Mouse (Mus musculus) hindbrain, postnatal 0 days (tissue): ENCODE results near the gene Rinl. TPM values are rescaled to one million over a fixed set of nuclear protein-coding genes. Genes with fewer than 3 reads are reported as not detected.

ENCODE experiments used
- ATAC-seq: fragments of 200-750 bp; cut with Nextera tagmentation; 2 replicates; pipeline ENCODE4 v1.8.0; 2017; ENCODE audit warnings: mild to moderate bottlenecking, moderate TSS enrichment, moderate library complexity
- DNase-seq: peaks from one replicate; pipeline ENCODE4 v3.0.0-alpha.2; 2015; ENCODE audit warnings: low spot score
- H3K27ac ChIP-seq: fragments of 300-500 bp; sonication (generic); 2 replicates; pipeline ENCODE4 v1.5.1; 2014; ENCODE audit warnings: mild to moderate bottlenecking
- H3K27me3 ChIP-seq: fragments of 300-500 bp; sonication (generic); 2 replicates; pipeline ENCODE4 v1.6.1; 2014; ENCODE audit warnings: low read length, mixed read lengths; ENCODE audit not compliant: insufficient read depth
- H3K36me3 ChIP-seq: fragments of 300-500 bp; sonication (generic); 2 replicates; pipeline ENCODE4 v1.6.1; 2014; ENCODE audit warnings: low read length, mixed read lengths; ENCODE audit not compliant: insufficient read depth
- H3K4me1 ChIP-seq: fragments of 300-500 bp; sonication (generic); 2 replicates; pipeline ENCODE4 v1.6.1; 2014; ENCODE audit warnings: antibody characterized with exemption, low read length, mixed read lengths; ENCODE audit not compliant: insufficient read depth
- H3K4me2 ChIP-seq: fragments of 300-500 bp; sonication (generic); 2 replicates; pipeline ENCODE4 v1.6.1; 2014; ENCODE audit warnings: low read depth, mild to moderate bottlenecking, low read length, moderate library complexity, mixed read lengths
- H3K4me3 ChIP-seq: fragments of 300-500 bp; sonication (generic); 2 replicates; pipeline ENCODE4 v1.5.1; 2014; ENCODE audit warnings: low read length
- H3K9ac ChIP-seq: fragments of 300-500 bp; sonication (generic); replicated peaks from 2 replicates; pipeline ENCODE4 v1.6.1; 2014; ENCODE audit warnings: mild to moderate bottlenecking, low read length, moderate library complexity, mixed read lengths
- H3K9me3 ChIP-seq: fragments of 300-500 bp; sonication (generic); 2 replicates; pipeline ENCODE4 v1.6.1; 2016; ENCODE audit warnings: low read length, mixed read lengths
- CTCF ChIP-seq: IDR thresholded peaks from 2 replicates; pipeline ENCODE4 v1.5.1; 2016; ENCODE audit warnings: antibody characterized with exemption, control low read depth, low read depth
- WGBS: fragments of 180-500 bp; shearing (Covaris S2); extraction: QIAGEN DNeasy Blood & Tissue Kit; methylation state at CpG from one replicate; pipeline ENCODE4 v1.1.7; 2014; 5-methylcytosine and 5-hydroxymethylcytosine counted together
- polyA plus RNA-seq: library from polyadenylated mRNA; unstranded; fragments of >200 nt; fragmentation: Nextera tagmentation; extraction: Ambion mirVana; gene quantifications from 2 replicates; pipeline ENCODE4 v1.2.1, GENCODE M21; 2015
- total RNA-seq: library from RNA; depleted of rRNA; stranded (reverse); fragments of >200 nt; gene quantifications from 2 replicates; pipeline ENCODE4 v1.2.3, GENCODE M21; 2014

Gene Rinl
- total and polyA plus RNA-seq, 2 experiments from 2014 or later = 1.2 to 1.4 TPM

DNA sequence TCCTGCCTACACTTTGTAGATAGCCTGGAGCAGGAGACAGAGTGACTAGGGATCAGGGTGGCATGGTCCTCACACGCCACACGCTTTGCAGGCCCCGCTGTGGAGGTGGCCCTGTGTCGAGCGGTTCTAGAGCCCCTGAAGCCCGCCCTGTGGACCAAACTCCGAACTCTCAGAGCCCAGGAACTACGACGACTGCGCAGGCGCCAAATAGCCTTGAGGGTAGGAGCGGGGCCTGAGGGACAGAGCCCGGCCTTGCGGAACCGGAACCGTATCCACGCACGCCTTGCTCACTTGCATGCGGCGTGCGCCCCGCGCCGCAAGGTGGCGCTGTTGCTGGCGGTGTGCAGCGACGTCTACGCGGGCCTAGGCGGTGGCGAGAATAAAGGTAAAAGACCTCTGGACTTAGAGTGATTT, 7.8 kb downstream of the Rinl start:
- no peaks in the 10 kb centered on the region for H3K36me3 ChIP-seq
- 12% methylated on average over 32 of the region's 32 CpGs for WGBS
- ATAC-seq = peak; percentile 80
- TF ChIP-seq CTCF = peak; percentile 98
- DNase-seq = peak; percentile 86
- H3K9me3 ChIP-seq = no peaks in the 10 kb centered on the region
- H3K27me3 ChIP-seq = no peaks in the 10 kb centered on the region
- H3K27ac ChIP-seq = no peak overlapping the region
- H3K4me2 ChIP-seq = peak overlapping the region; percentile 30
- peak overlapping the region; percentile 17 for H3K4me3 ChIP-seq
- H3K4me1 ChIP-seq = no peaks in the 10 kb centered on the region
- H3K9ac ChIP-seq = no peak overlapping the region

DNA sequence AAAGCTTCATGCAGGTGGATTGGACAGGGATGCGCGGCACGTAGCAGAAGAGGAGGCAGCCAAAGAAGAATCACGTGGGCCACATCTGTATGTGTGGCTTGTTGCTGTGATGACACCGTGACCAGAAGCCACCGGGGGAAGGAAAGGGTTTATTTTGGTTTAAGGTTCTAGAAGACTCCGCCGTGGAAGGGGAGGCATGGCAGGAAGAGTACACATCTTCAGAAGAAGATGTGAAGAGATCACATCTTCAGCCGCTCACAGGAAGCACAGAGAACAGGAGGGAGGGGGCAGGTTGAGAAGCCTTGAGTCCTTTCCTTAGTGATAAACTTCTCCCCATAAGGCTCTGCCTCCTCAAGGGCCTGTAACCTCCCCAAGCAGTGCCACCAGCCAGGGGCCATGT, 11.2 kb downstream of the Rinl start:
- H3K9me3 ChIP-seq = no peaks in the 10 kb centered on the region
- no peak overlapping the region for H3K27ac ChIP-seq
- no peak for TF ChIP-seq CTCF
- H3K9ac ChIP-seq = no peak overlapping the region
- DNase-seq = no peak
- WGBS = 91% methylated on average over 9 of the region's 9 CpGs
- no peak overlapping the region for H3K4me2 ChIP-seq
- no peaks in the 10 kb centered on the region for H3K36me3 ChIP-seq
- ATAC-seq = no peak
- H3K4me1 ChIP-seq = no peaks in the 10 kb centered on the region
- H3K4me3 ChIP-seq = no peak overlapping the region
- no peaks in the 10 kb centered on the region for H3K27me3 ChIP-seq

DNA sequence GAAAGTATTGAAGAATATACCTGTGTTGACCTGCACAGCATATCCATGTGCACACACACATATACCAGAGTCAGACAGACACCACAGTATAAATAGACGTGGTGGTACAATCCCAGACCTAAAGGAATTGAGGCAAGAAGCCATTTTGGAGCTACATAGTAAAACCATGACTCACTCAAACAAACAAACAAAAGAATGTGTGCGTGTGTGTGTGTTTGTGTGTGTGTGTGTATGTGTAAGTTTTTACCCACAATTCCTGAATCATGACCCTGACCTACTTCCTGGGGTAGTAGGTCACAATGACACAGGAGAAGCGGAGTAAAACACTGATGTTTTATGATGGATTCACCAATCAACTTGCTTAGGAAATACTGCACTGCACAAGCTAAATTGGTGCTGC, 12.7 kb downstream of the Rinl start:
- Histone ChIP-seq H3K9ac (no peak overlapping the region), H3K27me3 (no peaks in the 10 kb centered on the region), H3K4me3 (no peak overlapping the region), H3K4me1 (no peaks in the 10 kb centered on the region), H3K9me3 (no peaks in the 10 kb centered on the region), H3K36me3 (no peaks in the 10 kb centered on the region), H3K27ac (no peak overlapping the region), H3K4me2 (no peak overlapping the region)
- no peak for DNase-seq
- TF ChIP-seq CTCF = no peak
- no peak for ATAC-seq
- 81% methylated on average over 3 of the region's 3 CpGs for WGBS

DNA sequence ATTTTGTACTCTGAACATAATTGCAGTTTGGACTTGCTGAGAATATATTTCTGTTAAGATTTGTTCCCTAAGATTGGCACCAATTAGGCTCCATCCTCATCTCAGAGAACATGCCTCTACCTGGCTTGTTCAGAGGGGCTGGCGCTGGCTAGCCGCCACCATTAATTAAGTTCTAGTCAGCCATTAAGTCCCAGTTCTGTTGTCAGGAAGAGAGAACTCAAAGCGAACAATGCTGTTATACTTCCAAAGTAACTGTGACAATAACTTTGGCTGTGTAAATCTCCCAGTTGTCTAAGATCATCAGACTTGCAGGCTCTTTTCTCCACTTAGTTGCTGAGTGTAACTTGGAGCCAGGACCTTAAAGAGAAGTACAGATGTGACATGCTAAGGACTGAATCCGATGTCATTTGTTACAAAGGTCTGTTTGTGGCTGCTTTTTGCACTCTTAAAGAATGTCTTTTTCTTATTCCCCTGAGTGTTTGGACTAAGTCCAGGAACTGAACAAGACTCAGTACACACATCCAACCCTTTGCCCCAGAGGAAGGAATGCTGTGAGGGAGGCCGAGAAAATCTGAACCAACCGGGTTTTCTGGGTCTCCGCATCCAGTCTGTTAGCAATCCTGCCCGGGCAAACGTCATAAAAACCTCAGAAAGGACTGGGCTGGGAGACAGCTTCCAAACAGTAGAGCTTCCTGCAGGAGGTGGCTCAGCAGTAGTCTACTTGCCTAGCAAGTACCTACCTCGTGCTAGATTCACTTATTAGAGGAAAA, 13.3 kb downstream of the Rinl start:
- no peak overlapping the region for H3K4me2 ChIP-seq
- peak; percentile 57 for DNase-seq
- TF ChIP-seq CTCF = 0 out of 2 replicates have a peak, but pooled peaks have one; percentile 10
- H3K9ac ChIP-seq = no peak overlapping the region
- H3K36me3 ChIP-seq = no peaks in the 10 kb centered on the region
- no peaks in the 10 kb centered on the region for H3K9me3 ChIP-seq
- 15% methylated on average over 10 of the region's 10 CpGs for WGBS
- peak overlapping the region; percentile 64 for H3K27ac ChIP-seq
- H3K27me3 ChIP-seq = no peaks in the 10 kb centered on the region
- no peak overlapping the region for H3K4me3 ChIP-seq
- ATAC-seq = peak; percentile 57; the same call in 1 of the 2 replicates
- no peaks in the 10 kb centered on the region for H3K4me1 ChIP-seq

DNA sequence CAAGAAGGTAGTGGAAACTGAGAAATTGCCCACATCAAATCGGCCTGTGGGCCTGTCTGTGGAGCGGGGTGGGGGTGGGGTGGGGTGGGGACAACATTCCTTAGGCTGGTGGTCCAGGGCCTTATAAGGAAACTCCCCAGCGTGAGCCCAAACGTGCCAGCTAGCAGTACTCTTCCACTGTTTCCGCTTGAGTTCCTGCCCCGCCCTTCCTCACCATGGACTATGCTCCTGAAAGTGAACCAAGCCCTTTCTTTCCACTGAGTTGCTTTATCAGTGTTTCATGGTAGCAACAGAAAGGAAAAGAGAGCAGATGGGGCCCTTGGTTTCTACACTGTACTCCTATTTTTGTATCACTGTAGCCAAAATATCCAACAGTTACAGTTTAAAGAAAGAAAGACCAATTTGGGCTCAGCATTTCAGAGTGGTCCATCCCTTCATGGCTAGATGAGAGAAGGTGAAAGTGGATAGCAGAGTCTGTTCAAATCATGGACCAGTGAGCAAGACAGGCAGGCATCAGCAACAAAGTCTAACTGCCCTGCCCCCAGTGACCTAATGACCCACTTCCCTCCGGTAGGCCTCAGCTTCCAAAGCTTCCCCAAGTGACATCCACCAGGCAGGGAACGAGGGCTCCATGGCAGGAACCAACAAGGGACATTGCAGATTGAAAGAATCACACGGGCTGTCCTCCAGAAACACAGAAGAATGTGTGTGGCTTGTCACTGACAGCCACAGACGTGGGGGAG, 14.2 kb downstream of the Rinl start:
- no peak for DNase-seq
- H3K27me3 ChIP-seq = no peaks in the 10 kb centered on the region
- H3K27ac ChIP-seq = peak overlapping the region; percentile 64; the same call in 1 of the 2 replicates
- no peak overlapping the region for H3K4me2 ChIP-seq
- WGBS = 12% methylated on average over 10 of the region's 10 CpGs
- no peak overlapping the region for H3K4me3 ChIP-seq
- ATAC-seq = no peak
- no peaks in the 10 kb centered on the region for H3K36me3 ChIP-seq
- no peak for TF ChIP-seq CTCF
- H3K9me3 ChIP-seq = no peaks in the 10 kb centered on the region
- H3K9ac ChIP-seq = no peak overlapping the region
- H3K4me1 ChIP-seq = peaks cover 5% of the 10 kb centered on the region

DNA sequence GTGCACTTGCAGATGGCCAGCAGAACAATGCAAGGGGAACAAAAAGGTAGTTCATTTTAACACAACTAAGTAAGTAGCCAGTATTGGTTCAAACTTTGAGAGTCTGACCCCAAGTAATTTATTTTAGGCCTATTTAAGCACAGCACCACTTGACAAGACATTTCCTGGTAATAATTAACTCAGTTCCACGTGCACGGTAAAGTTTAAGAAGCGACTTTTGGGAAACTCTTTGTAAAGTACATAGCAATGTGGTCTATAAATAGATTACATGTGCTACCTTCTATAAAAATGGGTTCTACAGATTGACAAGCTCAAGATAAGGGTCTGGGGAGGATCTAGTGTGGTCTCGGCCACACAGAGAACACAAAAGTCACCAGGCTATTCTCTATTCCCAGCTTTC, 15.0 kb downstream of the Rinl start:
- Histone ChIP-seq H3K4me1 (peaks cover 6% of the 10 kb centered on the region), H3K9ac (no peak overlapping the region), H3K9me3 (no peaks in the 10 kb centered on the region), H3K27me3 (no peaks in the 10 kb centered on the region), H3K36me3 (no peaks in the 10 kb centered on the region), H3K4me2 (no peak overlapping the region), H3K27ac (no peak overlapping the region), H3K4me3 (no peak overlapping the region)
- ATAC-seq (no peak), DNase-seq (no peak)
- WGBS = 77% methylated on average over 4 of the region's 4 CpGs
- no peak for TF ChIP-seq CTCF
